Mouse (Mus musculus) yolk sac, embryonic 10.5 days (tissue): ENCODE results near the gene Eif4g3.
A peak's percentile ranks its signal among the peaks of the same experiment; 100 is the strongest.

Experiments
- DNase-seq: peaks from one replicate; pipeline ENCODE4 v3.0.0-alpha.2; 2017; ENCODE audit warnings: low spot score

The Eif4g3 gene

DNA sequence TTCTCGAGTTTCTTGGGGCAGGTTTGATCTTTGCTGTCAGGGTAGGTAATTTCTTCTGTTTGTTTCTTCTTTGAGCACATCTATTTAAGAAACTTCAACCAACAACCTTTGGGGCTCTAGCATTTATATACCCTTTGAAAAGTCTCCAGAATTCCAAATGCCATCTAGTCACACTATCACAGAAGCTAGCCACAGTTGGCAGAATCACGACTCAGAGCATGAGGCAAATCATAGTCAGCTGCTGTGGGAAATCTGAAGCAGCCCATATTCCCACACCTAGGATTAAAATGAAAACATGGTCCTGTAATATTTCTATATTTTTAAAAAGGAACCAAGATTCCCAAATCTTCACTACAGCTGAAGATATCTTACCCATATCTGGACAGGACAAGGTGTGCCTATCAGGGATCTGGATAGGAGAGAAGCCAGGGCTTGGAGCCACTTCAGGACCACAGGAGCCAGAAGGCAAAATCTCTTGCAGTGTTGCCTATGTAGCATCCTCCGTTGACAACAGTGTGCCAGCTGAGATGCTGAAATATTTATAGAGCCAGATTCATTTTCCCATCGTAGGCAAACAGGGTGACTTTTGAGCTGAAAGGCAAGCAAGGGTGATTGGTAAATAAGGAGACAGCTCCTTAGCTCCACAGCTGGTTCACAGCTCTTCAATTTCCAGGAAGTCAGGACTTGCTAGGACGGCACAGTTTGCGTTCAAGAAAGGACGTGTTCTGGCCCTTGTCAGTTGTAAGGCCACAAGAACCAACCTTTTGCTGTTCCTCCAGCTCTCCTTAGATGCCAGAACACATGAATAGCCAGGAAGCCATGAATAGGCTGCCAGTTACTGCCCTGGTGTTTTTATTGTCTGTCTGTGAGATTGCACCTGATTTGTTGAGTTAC, 70.8 kb downstream of the Eif4g3 start:
- no peak for DNase-seq

DNA sequence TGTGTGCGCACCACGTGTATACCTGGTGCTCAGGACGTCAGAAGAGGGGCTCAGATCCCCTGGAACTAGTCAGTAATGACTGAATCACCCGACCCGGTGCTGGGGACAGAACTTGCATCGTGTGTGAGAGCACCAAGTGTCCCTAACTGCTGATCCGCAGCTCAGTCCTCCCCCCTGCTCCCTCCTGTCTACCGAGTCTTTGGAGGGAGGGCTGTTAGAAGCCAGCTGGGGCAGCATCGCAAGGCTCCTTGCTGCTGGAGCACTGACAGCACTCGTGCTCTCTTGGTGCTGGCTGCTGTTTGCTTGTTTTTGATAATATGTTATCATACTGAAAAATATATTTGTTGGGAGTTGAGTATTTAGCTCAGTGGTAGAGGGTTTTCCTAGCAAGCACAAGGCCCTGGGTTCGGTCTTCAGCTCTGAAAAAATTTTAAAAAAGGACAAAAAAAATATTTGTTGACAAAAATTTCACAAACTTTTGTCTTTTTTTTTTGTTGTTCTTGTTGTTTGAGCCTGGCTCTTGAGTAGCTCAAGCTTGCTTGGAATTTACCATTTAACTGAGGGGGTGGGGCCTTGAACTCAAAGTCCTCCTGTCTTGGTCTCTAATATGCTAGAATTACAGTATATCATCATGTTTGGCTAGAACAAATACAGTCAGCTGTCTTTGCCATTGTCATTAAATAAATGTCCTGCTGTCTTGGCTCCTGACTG, 72.2 kb downstream of the Eif4g3 start:
- DNase-seq: no peak

DNA sequence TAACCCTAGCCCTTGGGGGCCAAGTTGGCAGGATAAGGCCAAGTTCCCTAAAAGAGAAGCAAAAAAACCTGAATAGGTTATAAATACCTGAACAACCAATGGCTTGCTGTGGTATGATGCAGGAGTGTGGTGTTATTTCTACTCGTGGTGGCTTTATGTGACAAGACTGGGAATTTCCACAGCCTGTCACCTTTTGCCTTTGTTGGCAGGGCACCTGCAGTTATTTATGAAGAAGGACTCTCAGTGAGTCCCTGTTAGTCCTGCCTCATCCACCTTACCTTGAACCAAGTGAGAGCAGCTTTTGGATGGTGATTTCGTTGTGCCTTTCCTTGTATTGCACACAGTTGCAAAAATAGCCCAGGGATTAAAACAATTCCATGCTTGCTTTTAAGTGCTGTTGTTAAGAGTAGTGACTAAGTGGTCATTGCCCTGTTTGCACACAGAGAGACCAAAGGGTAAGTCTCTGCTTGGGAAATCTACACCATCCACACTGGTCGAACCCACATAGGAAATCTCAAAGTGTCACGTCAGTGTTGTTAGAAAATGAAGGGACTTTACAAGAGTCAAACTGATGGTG, 72.9 kb downstream of the Eif4g3 start:
- DNase-seq: peak; percentile 53

DNA sequence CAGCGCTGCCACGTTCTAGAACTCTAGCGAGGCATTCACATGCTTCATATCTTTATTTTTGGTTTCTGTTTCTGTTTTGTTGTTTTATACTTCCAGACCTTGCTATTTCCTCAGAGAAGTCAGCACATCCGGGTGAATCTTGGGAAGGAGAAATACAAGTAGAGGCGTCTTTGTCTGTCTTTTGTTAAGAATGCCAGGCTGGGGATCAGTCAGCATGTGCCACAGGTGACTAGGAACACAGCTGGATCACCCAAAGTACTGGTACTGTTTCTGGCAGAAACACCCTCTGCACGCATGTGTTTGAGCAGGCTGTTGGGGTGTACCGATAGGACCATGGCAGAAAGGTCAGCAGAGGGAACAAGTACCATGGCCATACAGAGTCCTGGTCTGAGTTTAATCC, 73.6 kb downstream of the Eif4g3 start:
- DNase-seq: no peak

DNA sequence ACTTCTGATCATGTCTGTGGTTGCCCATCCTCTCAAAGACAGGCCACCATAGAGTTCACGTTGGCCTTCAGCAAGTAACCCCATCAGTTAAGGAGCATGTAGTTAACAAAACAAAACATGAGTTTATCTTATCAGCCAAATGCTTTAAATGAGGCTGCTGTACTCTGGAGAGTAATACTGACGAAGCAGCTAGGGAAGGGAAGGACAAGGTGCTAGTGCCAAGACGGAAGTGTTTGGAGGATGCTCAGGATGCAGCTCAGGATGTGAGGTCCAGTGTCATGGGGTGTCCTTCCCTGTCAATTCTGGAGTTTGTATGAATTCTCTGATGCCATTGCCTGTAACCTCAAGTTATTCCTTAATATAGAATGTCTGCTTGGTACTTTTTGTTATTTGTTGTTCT, 75.0 kb downstream of the Eif4g3 start:
- no peak for DNase-seq

DNA sequence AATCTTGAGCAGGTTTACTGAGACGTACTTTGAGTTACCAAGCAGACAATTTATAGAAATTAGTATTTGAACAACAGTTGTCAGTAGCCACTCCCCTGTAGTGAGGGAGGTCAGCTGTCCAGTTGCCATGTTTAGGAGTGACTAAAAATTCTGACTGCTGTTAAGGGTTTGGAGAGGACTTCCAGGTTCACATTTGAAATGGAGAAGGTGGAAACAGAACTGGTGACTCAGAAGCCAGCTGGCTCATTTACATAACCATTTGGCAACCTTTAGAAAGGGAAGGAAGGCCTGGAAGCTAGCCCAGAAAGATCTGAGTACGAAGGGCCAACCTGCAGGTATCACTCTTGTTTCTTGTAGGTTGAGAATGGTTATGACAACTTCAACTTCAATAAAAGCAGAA, 75.8 kb downstream of the Eif4g3 start:
- no peak for DNase-seq

DNA sequence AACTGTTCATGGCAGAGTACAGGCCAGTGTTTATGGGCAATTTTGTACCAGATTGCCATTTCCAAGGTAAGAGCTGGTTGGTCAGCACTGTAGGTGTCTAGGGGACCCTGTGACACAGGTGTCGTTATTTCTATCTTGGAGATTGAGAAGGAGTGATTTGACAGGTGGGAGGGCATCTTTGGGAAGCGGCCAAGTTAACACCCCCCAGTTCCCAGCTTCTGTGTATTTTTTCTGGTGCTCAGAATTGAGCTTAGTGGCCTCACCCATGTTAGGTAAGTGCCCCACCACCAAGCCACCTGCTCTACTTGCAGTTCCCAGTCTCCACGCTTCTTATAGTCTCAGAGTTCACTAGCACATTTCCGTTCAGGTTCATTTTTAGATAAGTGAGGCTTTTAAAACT, 76.5 kb downstream of the Eif4g3 start:
- DNase-seq: no peak

DNA sequence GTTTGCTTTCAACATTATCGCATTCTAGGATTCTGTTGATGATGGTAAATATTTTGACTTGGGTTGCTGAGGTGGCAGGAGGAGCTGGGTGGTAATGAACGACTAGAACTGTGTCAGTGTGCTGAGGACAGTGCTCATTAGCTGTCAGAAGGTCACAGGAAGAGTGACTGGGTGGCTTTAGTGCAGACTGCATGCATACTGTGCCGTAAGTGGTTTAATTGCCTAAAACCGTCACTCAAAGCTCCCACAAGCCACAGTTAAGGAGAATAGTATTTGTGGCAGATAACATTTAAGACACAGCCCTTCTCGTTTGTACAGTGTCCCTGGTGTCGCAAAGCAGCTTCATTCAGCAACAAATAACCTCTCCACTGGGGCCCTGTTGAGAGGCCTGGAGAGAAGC, 78.7 kb downstream of the Eif4g3 start:
- DNase-seq: no peak

DNA sequence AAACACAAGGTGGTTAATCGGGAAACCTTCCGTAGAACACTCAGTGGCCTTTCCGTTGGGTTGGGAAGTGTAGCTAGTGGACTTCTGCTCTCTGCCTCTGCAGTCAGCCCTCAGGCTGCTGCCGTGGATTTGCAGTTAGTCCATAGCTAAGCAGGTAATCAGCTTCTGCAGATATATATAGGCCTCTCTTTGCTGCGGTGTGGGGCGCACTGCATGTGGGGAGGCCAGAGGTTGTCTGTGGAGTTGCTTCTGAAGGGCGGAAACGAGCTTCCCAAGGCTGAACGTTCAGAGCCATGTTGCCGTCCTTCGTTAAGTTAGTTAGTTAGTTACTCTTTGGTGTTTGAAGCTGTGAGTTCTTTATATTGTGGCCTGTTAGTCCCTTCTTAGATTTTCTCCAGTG, 80.3 kb downstream of the Eif4g3 start:
- DNase-seq: no peak

DNA sequence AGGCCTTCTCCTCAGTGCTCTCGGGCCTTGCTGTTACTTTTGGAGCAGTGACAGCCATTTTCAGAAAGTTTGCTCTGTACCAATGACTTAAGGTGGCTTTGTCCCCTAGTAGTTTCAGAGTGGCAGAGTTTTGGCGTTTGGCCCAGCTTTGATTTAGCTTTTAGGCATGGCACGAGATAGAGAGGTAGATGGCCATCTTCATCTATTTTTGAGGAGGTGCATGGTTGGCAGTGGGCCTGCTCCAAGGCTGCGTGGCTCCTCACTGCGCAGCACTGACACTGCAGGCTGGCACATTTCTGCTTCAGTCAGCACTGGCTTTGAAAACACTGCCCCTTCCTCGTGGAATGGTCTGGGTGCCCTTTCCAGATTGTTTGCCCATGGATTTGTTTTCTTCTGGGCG, 80.7 kb downstream of the Eif4g3 start:
- DNase-seq: no peak

DNA sequence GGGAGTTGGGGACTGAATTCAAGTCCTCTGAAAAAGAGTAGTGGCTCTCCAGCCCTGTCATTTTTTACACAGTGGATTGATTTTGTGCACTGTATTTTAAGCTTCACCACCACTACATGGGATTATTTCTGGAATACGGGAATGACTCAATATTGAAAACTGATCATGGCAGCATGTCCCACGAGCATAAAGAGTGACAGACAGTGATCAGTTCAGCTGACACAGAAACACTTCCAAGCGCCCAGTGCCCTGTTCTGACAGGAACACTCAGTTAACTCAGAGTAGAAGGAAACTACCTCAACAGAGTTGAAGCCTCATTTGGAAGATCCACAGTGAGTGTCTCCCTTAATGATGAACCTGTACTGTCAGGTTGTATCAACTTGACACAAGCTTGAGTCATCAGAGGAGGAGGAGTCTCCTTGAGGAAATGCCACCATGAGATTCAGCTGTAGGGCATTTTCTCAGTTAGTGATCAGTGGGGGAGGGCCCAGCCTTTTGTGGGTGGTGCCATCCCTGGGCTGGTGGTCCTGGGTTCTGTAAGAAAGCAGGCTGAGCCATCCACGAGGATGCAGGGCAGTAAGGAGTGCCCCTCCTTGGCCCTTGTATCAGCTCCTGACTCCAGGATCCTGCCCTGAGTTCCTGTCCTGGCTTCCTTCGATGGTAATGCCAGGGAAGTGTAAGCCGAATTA, 82.2 kb downstream of the Eif4g3 start:
- no peak for DNase-seq

DNA sequence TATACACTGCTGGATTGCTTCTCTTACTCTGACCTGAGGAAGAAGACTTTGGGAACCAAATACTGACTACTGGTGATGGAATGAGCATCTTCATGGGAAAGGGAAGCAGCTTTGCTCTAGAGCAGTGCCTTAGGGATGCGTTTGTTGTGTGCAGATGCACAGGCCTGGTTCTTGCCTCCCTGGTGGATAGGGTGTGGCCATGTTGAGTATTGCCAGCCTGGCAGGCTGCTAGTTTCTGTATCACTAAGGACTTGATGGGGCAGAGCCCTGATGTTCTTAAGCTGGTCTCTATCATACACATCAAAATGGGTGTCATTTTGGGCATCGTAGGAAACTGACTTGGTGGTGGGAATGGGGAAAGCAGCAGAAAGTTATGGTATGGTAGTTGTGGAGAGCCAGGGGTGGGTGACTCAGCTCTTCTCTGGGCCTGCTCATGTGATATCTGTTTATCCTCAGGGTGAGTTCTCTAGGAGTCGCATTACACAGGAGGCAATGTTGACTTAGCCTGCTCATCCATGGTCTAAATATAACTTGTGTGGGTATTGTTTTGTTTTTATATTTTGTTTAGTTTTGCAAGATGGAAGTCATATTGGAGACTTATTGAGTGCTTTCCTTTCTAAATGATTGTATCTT, 85.0 kb downstream of the Eif4g3 start:
- DNase-seq: peak; percentile 25

DNA sequence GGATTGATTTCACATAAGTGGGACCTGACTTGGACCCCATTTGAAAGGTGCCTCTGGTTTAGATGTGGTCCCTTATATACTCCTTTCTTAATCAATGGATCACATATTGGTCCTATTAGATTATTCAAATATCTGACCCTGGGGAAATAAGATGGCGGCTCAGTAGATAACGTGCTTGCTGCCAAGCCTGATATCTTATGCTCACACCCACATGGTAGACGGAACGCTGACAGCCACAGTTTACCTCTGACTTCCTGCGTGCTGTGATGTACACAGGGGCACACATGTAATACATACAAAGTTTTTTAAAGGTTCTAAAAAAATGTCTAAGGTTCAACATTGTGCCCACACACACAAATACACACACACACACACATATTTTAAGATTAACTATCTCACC, 86.4 kb downstream of the Eif4g3 start:
- no peak for DNase-seq

DNA sequence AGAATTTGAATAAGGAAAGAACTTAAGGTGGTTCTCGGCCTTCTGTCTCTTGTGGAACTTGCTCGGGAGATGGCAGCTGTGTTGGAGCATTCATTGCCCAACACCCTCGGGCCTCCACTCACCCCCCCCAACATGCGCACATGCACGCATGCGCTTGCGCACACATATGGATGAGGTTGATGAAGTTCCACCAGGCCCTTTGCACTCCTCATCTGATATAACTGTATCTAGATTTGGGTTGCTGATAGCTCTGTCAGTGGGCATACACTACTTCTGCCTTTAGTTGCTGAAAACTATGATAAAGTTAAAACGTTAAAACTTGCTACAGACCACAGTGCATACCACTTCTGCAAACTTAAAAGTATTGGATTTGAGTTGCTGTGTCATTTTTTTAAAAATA, 89.6 kb downstream of the Eif4g3 start:
- DNase-seq: no peak

DNA sequence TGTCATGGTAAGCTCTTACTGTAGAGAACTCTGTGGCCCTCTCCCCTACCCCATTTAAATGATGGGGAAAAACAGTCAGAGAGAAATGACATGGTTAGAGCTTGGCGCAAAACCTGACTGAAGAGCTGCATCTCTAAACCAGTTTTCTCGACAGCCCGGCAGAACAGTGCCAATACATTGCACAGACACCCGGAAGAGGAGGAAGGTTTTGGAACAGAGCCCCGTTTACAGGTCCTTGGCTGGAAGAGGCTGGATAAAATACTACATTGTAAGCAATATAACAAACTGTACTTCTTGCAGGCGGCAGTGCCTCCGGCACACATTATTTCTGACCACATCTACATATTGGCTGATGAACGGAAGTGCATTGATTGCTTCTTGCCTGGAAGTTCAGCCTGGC, 91.3 kb downstream of the Eif4g3 start:
- DNase-seq: no peak

DNA sequence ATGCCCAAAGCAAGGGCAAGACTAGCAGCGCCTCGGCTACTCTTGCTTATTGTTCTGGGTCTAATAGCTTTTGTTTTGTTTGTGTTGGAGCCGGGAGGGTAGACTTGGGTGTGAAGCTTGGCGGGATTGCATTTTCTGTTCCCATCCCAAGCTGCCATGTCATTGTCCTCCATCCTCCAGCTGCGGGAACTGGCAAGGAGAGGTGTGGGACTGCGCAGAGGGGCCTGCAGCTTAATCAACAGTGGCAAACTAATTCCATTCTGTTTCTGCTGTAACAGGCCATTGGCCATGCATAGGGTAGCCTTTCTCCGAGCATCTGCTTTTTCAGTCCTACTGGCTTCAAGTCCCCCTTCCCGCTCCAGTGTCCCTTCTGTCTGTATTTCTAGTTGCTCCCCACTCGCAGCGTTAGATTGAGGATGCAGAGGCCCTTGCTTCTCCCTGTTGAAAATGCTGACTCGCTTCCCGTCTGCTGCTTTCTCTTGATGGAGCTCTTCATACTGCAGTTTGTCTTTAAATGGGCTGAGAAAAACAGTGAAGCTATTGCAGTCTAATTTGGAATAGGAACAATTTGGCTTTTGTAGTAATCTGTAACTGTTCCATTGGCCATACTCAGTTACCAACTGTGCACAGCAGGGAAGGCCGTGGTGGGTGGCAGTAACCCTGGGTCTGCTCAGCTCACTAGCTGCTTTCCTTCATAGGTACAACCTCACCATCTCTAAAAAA, 92.2 kb downstream of the Eif4g3 start:
- DNase-seq: no peak

DNA sequence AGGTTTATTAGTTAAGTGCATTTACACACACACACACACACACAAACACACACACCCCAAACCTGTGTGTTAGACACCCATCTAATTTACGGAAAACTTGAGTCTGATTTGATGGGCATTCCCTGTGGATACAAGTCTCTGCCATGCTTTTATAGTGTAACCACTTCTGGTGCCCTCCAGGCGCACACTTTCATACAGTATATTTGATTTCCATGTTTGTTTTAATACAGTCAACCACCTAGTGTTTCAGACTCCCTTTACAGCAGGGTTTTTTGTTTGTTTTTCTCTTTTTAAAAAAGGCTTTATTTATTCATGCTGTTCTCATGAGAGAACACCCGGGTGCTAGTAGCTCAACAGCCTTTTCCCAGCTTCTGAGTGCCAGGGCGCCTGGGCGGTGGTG, 94.1 kb downstream of the Eif4g3 start:
- no peak for DNase-seq

DNA sequence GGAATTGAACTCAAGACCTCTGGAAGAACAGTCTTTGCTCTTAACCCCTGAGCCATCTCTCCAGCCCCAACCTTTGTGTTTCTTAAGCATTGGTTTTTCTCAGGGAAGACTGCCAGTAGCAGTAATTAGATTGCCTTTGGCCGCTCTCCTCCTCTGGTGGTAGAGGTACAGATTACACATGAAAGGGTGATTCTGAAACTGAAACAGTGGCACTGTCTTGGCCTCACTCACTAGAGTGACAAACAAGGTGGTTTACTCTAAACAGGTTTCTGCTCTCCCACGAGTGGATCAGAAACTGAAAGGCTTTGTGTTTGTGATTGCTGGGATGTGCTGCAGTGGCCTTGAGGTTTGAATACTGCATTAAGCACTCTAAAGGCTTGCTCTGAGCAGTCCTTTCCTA, 96.7 kb downstream of the Eif4g3 start:
- no peak for DNase-seq

DNA sequence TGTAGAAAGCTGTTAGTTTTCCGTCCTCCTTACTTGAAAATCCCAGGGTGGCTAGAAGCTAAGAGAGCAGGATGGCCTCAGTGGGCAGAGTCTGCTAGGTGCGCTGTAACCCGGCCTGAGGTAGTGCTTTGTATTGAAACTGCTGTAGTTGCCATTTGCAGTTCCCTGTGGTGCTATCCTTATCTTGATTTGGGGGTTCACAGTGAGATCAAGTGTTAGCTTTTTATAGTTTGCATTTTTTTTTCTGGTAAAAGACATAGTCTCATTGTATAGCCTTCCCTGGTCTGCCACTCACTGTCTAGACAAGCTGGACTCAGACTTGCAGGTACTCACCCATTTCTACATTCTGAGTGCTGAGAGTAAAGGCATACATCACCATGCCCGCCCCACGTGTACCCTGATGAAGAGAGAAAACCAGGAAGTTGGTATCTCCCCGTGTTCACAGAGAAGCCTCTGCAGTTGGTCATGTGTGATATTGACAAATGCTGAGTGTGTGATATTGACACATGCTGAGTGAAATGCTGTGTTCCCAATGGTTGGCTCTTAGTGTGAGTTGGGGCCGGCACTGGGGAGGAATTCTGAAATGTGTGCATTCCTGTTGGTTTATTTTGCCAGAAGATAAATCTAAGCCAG, 98.9 kb downstream of the Eif4g3 start:
- no peak for DNase-seq

DNA sequence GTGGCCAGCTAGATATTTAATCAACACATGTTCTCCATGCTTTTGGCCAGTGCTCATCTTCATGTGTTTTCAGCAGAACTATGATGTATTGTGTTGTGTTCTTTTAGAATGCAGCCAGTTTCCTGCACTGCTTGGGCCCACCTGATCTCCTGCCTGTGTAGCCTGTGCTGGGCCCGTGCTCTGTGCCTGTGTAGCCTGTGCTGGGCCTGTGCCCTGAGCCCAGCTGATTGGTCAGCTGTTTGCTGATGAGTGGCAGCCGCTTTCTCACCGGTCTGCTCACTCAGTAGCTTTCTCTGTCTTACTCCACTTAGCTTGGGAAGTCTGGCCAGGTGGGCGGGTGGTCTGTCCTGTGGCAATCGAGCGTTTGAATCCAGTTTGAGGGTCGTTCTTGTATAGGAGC, 107.6 kb downstream of the Eif4g3 start:
- DNase-seq: no peak

DNA sequence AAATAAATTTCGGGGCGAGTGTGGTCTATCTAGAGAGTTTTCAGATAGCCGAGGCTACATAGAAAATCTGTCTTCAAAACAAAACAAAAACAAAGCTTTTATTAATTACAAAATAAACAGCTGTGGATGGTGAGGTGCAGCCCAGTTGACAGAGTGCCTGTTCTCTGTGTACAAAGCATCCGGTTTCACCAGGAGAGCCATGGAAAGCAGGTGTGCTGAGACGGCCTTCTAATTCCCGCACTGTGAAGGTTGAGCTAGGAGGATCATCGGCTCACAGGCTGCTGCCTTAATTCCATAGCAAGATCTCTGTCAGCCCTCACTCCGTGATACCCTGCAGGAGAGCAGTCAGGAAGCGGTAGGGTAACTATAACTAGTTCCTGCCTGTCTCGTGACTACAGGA, 109.0 kb downstream of the Eif4g3 start:
- DNase-seq: no peak
